Mouse (Mus musculus): ENCODE measurements around the gene 1700030K09Rik. TPM values are rescaled to one million over a fixed set of nuclear protein-coding genes. Genes with fewer than 3 reads are reported as not detected.

Gene 1700030K09Rik
- polyA plus RNA-seq, 1 experiment: 10.0 TPM

- no peak for DNase-seq (ENCODE audit: extremely low spot score in 1 of 2, low spot score in 1 of 2)
Observed at GRCm38 (mm10) chr8:72458457-72458856, 14.8 kb downstream of the 1700030K09Rik start.

- DNase-seq (ENCODE audit: extremely low spot score in 1 of 2, low spot score in 1 of 2): no peak
Observed at GRCm38 (mm10) chr8:72459881-72460533, 16.3 kb downstream of the 1700030K09Rik start.

GRCm38 (mm10) chr8:72464211-72464610, 20.5 kb downstream of the 1700030K09Rik start:
- no peak for DNase-seq (ENCODE audit: extremely low spot score in 1 of 2, low spot score in 1 of 2)

GRCm38 (mm10) chr8:72469243-72469642, 25.6 kb downstream of the 1700030K09Rik start:
- DNase-seq (ENCODE audit: extremely low spot score in 1 of 2, low spot score in 1 of 2): no peak

- DNase-seq (ENCODE audit: extremely low spot score in 1 of 2, low spot score in 1 of 2): no peak
Observed at GRCm38 (mm10) chr8:72469984-72470383, 26.3 kb downstream of the 1700030K09Rik start.

GRCm38 (mm10) chr8:72470684-72471083, 27.0 kb downstream of the 1700030K09Rik start:
- DNase-seq (ENCODE audit: extremely low spot score in 1 of 2, low spot score in 1 of 2): no peak

DNA sequence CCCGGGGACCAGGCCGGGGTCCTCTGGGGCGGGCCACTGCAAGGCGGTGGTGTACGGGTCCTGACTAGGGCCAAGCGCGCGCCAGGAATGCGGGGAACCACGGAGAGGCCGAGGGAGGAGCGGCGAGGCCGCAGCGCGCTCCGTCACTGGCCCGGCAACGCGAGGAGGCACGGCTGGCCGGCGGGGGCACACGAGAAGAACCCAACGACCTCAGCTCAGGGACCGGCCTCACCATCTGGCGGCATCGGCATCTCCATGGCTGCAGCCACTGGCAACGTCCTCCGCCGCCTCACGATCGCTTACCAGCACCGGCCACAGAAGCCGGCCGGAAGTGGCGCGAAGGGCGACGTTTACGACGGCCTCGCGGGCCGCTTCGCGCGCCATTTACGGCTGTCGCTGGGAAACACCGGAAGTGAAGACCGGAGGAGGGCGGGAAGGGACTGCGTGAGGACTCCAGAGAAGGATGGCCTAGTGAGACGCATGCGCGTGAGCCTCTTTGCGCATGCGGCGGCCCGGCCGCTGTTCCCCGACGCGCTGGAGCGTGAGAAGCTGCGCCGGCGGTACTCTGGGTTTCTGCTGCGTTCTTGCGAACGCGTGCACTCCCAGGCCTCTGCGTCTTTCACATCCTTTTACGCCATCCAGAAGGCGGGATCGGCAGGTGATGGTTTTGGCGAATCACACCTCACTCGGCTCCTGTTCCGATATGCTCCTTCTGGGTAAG, 31.3 kb downstream of the 1700030K09Rik start, which contains the start of gene Cherp:
Gene Cherp (minus strand): TSS at position 401 of the 721 bp plus-strand sequence.
- peak; percentile 96 to 99 for DNase-seq (ENCODE audit: extremely low spot score in 1 of 2, low spot score in 1 of 2)

- DNase-seq (ENCODE audit: extremely low spot score in 1 of 2, low spot score in 1 of 2): peak in 1 of 2 experiments; percentile 31
Observed at GRCm38 (mm10) chr8:72485456-72486199, 41.9 kb downstream of the 1700030K09Rik start.

DNA sequence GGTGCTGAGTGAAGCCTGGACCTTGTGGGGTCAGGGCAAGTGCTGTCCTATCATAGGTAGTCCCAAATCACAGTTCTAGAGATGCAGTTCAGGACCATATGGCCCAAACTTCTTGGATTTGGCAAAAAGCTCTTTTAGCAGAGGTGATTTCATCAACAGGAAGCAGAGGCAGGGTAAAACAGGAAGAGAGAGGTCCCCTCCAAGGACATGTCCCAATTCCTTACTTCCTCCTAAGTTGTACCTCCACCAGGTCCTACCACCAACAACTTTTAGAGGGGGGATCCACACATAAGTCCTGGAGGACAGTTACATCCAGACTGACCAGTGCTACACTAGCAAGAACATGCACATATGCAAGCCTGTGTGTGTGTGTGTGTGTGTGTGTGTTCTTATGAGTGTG, 43.3 kb downstream of the 1700030K09Rik start:
- no peak for DNase-seq (ENCODE audit: extremely low spot score in 1 of 2, low spot score in 1 of 2)

DNA sequence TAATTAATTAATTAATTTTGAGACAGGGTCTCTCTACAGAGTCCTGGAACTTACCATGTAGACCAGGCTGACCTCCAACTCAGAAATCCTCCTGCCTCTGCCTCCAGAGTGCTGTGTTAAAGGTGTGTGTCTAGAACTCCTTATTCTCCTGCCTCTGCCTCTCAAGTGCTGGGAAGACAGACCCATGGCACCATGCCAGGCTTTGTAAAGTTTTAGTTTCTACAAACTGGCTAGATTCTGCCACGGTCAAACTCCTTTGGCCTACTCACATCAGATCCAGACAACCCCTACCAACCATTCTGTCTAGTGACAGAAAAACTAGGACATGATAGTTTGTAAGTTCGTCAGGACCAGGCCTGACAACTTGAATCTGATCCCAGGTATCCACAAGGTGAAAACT, 47.3 kb downstream of the 1700030K09Rik start:
- DNase-seq (ENCODE audit: extremely low spot score in 1 of 2, low spot score in 1 of 2): no peak

- DNase-seq (ENCODE audit: extremely low spot score in 1 of 2, low spot score in 1 of 2): peak in 1 of 2 experiments; percentile 53
Observed at GRCm38 (mm10) chr8:72491680-72492621, 48.3 kb downstream of the 1700030K09Rik start, which contains the start of gene Slc35e1. Gene Slc35e1, minus strand, starts transcription at chr8:72492614.

DNA sequence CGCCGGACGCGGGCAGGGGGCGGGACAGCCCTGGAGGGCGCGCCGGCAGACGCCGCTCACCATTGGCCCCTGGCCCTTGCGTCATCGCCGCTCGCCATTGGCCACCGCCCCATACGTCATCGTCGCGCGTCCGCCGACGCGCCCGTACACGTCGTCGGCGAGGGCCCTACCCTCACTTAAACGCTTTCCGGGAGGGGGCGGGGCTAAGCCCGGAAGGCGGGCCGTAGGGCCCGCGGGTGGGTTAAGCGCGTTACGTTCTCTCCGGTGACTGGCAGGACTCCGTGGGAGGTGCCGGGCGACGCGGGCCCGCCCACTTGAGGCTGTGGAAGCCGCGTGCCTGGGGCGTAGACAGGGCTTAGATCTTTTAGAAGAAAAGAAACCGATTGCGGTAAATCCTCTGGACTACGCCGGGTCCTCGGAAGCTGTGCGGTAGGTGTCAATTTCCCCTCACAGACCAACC, 49.0 kb downstream of the 1700030K09Rik start:
- peak; percentile 98 to 99 for DNase-seq (ENCODE audit: extremely low spot score in 1 of 2, low spot score in 1 of 2)

DNA sequence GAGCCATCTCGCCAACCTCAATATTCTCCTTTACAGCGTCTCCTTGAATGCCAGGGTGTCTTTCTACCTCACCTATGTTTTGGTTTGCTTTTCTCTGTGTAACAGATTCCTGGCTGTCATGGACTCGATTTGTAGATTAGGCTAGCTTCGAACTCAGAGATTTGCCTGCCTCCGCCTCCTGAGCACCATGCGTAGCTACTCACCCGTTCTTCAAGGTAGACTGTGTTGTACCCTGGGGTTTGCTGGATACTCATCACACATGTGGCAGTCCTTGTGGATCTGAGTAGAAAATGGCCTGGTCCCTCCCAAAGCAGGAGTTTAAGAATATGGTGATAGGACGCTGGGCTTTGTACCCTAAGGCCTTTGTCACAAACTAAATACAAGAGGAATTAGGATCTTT, 49.7 kb downstream of the 1700030K09Rik start:
- DNase-seq (ENCODE audit: extremely low spot score in 1 of 2, low spot score in 1 of 2): no peak

DNA sequence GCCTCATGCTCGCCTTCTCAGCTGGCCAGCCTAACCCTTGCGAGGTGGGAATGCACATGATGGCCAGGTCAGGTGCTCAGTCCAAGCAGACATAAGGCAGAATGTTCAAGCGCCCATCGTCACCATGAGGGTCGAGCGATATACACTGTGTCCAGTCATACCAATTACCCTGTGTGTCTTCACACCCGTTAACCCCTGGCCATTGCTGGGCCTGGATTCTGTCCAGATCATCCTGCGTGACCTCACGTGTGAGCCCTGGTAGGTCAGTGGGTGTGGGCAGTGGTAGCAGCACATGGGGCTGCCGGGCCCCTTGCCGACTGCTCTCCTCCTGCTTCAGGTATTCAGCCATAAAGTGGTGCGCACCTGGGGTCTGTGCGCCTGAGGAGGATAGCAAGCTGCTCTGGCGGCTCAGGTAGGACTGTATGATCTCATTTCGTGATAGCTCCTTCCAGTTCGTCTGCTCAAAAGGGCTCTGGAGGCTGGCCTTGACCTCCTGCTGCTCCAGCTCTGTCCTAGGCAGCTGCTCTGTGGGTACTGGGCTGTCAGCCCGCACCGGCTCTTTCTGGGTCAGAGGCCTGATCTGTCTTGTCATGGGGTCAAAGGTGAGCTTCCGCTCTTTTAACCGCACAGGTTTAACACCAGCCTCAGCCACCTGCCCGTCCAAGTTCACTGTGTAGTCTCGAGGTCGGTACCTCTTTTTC, 51.9 kb downstream of the 1700030K09Rik start:
- no peak for DNase-seq (ENCODE audit: extremely low spot score in 1 of 2, low spot score in 1 of 2)

GRCm38 (mm10) chr8:72496217-72496616, 52.5 kb downstream of the 1700030K09Rik start:
- DNase-seq (ENCODE audit: extremely low spot score in 1 of 2, low spot score in 1 of 2): no peak

GRCm38 (mm10) chr8:72497911-72498310, 54.2 kb downstream of the 1700030K09Rik start:
- no peak for DNase-seq (ENCODE audit: extremely low spot score in 1 of 2, low spot score in 1 of 2)

- DNase-seq (ENCODE audit: extremely low spot score in 1 of 2, low spot score in 1 of 2): no peak
Observed at GRCm38 (mm10) chr8:72498527-72498926, 54.8 kb downstream of the 1700030K09Rik start.

GRCm38 (mm10) chr8:72499521-72500284, 56.0 kb downstream of the 1700030K09Rik start:
- no peak for DNase-seq (ENCODE audit: extremely low spot score in 1 of 2, low spot score in 1 of 2)

DNA sequence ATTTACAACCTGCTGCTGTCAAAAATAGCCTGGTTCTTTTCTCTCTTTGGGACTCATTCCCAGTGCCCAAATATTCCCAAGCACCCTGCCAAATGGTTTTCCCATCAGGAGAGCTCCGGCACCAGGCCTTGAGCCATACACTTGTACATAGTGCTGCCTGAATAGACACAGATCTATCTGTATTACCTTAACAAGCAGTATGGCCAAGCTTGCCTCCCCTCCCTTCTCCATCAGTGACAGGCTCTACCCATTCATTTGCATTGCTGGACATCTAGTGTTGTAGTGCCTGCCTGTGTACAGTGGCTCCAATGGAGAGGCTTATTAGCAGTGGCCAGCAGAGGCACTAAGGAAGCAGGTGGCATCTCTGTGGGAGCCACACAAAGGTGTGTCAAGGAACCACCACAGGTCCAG, 56.8 kb downstream of the 1700030K09Rik start:
- no peak for DNase-seq (ENCODE audit: extremely low spot score in 1 of 2, low spot score in 1 of 2)

All from frontal cortex, adult 2 months (tissue).